In the genomic region with DNA sequence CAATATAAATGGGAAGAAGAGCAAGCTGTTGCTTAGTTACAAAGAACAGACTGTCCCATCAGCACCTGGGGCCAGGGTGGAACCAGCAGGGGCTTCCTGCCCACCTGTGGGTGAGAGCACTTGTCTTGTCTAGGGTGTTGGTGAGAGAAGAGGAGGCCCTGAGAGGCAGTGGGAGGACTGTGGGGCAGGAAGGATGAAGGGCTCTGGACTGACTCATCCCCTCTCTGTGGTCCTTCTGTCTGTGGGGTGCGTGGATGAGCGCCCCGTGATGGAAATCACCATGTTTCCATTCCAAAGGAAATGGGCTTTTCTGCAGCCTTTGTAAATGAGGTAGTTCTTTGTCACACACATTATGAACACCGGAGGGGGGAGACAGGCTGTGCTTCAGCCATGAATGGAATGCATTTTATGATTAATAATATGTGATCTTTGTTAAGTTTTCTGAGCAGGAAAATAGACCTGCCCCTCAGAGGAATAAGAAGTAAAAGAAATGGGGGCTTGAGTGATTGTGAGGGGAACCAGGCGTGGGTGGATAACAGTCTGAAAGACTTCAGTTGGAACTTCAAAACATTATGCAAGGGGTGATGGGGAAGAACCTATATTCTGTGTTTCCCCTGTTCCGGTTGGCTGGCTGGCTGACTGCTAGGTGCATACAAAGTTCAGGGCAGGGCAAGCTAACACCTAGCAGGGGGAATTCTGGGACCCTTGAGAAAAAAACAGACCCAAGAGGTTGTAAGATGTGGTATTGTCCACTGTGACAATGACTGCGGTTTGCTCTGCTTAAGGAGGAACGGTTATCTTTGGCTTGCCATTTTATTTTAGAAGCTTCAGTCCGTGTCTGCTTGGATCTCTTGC, we compare ENCODE assay signal across 1 mouse cellular context.
TF ChIP-seq lines count a peak whose summit lies in the region.

No protein-coding gene starts in this region.

TF ChIP-seq in CH12.LX, 34 proteins besides CTCF, POLR2A, EP300 and RAD21 (continued from another document):
- TF ChIP-seq HCFC1 (IDR thresholded peaks at IDR 0.05; ENCODE audit: low read depth, low read length), result peak; percentile 35; the same call in 1 of the 2 replicates
- TF ChIP-seq RCOR1 (conservative IDR thresholded peaks at IDR 0.05; ENCODE audit: low read depth, low read length), result peak; percentile 35; the same call in 1 of the 2 replicates
TF ChIP-seq in CH12.LX: peak in this region for 16.
